Mouse (Mus musculus) heart, adult 2 months (tissue): ENCODE results near the gene Kmt2c.

Experiments
- CTCF ChIP-seq: fragments of 200-600 bp; IDR thresholded peaks from 2 replicates; pipeline ENCODE4 v1.8.1; 2022; ENCODE audit warnings: antibody characterized with exemption, mild to moderate bottlenecking, moderate library complexity
- EP300 ChIP-seq: fragments of 200-500 bp; IDR thresholded peaks from 2 replicates; pipeline ENCODE4 v1.6.1; 2011; ENCODE audit warnings: low read depth, low read length, control low read depth; ENCODE audit not compliant: insufficient read depth
- POLR2A ChIP-seq: fragments of 200-500 bp; IDR thresholded peaks from 2 replicates; pipeline ENCODE4 v1.6.1; 2011; ENCODE audit warnings: mild to moderate bottlenecking, low read depth, low read length, control low read depth; ENCODE audit not compliant: insufficient read depth

DNA sequence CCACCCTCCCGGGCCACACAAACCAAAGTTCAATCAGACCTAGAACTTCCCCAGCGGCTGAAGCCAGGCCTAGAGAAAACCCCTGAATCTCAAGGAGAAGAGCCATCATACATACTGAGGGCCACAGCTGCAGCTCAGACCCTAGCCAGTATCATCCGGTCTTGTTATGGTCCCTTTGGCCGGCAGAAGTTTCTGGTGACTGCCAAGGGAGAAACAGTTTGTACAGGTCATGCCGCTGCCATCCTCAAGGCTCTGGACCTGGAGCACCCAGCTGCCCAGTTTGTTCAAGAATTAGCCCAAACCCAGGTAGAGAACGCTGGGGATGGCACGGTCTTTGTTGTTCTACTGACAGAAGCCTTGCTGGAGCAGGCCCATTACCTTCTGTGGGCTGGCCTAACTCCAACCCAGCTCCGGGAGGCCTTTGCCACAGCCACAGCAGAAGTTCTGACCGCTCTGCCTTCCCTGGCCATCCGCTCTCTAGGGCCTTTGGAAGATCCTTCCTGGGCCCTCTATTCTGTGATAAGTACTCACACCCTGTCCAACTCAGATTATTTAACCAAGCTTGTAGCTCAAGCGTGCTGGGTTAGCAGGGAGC is 17.8 kb upstream of the Kmt2c start:
- TF ChIP-seq POLR2A: no peak
- no peak for TF ChIP-seq EP300
- TF ChIP-seq CTCF: no peak
